Mouse (Mus musculus) heart, adult 18-20 months (tissue): ENCODE data around the gene Fam162b. TPM values are rescaled to one million over a fixed set of nuclear protein-coding genes. Genes with fewer than 3 reads are reported as not detected.

Experiments
- total RNA-seq, 2 experiments: library from RNA; stranded (reverse); gene quantifications; 2 replicates each; pipeline ENCODE4 v1.2.3; 2021

The Fam162b gene
- total RNA-seq, 2 experiments from 2014 or later = not detected

Other genes starting within 250 kb of the Fam162b start
- gene Gm49339, start 109.9 kb downstream of the Fam162b start, total RNA-seq = 1 to 10 TPM; 1.2 to 1.3 TPM
- 1 to 10 TPM; 1.3 to 1.5 TPM for gene Lilr4b, start 109.9 kb downstream of the Fam162b start, total RNA-seq
- gene Lilrb4a, start 99.6 kb downstream of the Fam162b start, total RNA-seq = 1 to 10 TPM in 1 of 2 experiments, under 1 TPM in 1; 0.77 to 1.5 TPM
- not detected for gene Gprc6a, start 40.9 kb upstream of the Fam162b start, total RNA-seq
- not detected for gene Rfx6, start 87.2 kb upstream of the Fam162b start, total RNA-seq